Mouse (Mus musculus): ENCODE data around the gene Smim1. TPM values are rescaled to one million over a fixed set of nuclear protein-coding genes. Genes with fewer than 3 reads are reported as not detected.

Gene Smim1
- 8.5 and 10.5 TPM in 2 replicates for polyA plus RNA-seq (2014; fragmentation: Nextera tagmentation; extraction: Ambion mirVana)

- ATAC-seq (ENCODE audit: insufficient read depth, low FRiP score, low TSS enrichment), result no peak; the same call in 1 of the 2 replicates
- 3% methylated on average over 29 of the region's 33 CpGs for WGBS
Observed at GRCm38 (mm10) chr4:154025641-154026440, at the start of gene Smim1. TSS of gene Smim1 (minus strand) at chr4:154026230.

GRCm38 (mm10) chr4:154071941-154072340, 45.9 kb upstream of the Smim1 start:
- Histone ChIP-seq H3K36me3 (ENCODE audit: control insufficient read depth, insufficient read depth, low read length) (no peaks in the 10 kb centered on the region), H3K4me3 (ENCODE audit: low read depth, low read length) (no peak overlapping the region), H3K27ac (ENCODE audit: low read depth, low read length) (no peak overlapping the region), H3K27me3 (ENCODE audit: control insufficient read depth, insufficient read depth, low read length) (peaks cover 20% of the 10 kb centered on the region), H3K4me1 (ENCODE audit: control insufficient read depth, insufficient read depth, low read length) (no peaks in the 10 kb centered on the region), H3K9me3 (ENCODE audit: control insufficient read depth, low read length) (no peaks in the 10 kb centered on the region), H3K4me2 (ENCODE audit: low read depth) (no peak overlapping the region), H3K9ac (ENCODE audit: low read length) (no peak overlapping the region)
- ATAC-seq (ENCODE audit: insufficient read depth, low FRiP score, low TSS enrichment) (no peak), DNase-seq (ENCODE audit: low spot score) (no peak)
- WGBS, result 16% methylated on average over 15 of the region's 16 CpGs

More at GRCm38 (mm10) chr4:154025641-154026440, at the start of gene Smim1:
- Histone ChIP-seq H3K27me3 (ENCODE audit: control insufficient read depth, insufficient read depth, low read length) (0 out of 2 replicates have a peak, but pooled peaks cover 7% of the 10 kb centered on the region), H3K27ac (ENCODE audit: low read depth, low read length) (no peak within 1 kb of the TSS), H3K4me2 (ENCODE audit: low read depth) (peak within 1 kb of the TSS; percentile 41), H3K4me3 (ENCODE audit: low read depth, low read length) (peak within 1 kb of the TSS; percentile 25), H3K4me1 (ENCODE audit: control insufficient read depth, insufficient read depth, low read length) (peaks cover 8% of the 10 kb centered on the region; the same call in 1 of the 2 replicates), H3K9me3 (ENCODE audit: control insufficient read depth, low read length) (no peaks in the 10 kb centered on the region), H3K9ac (ENCODE audit: low read length) (peak within 1 kb of the TSS; percentile 44), H3K36me3 (ENCODE audit: control insufficient read depth, insufficient read depth, low read length) (peaks cover 4% of the 10 kb centered on the region; the same call in 1 of the 2 replicates)
- DNase-seq (ENCODE audit: low spot score), result peak; percentile 68

- 3% methylated on average over 15 of the region's 20 CpGs for WGBS
- Histone ChIP-seq H3K36me3 (ENCODE audit: control insufficient read depth, insufficient read depth, low read length) (no peaks in the 10 kb centered on the region), H3K9me3 (ENCODE audit: control insufficient read depth, low read length) (no peaks in the 10 kb centered on the region), H3K4me2 (ENCODE audit: low read depth) (no peak overlapping the region), H3K27ac (ENCODE audit: low read depth, low read length) (no peak overlapping the region), H3K9ac (ENCODE audit: low read length) (no peak overlapping the region), H3K4me1 (ENCODE audit: control insufficient read depth, insufficient read depth, low read length) (no peaks in the 10 kb centered on the region), H3K27me3 (ENCODE audit: control insufficient read depth, insufficient read depth, low read length) (peaks cover 20% of the 10 kb centered on the region), H3K4me3 (ENCODE audit: low read depth, low read length) (no peak overlapping the region)
- DNase-seq (ENCODE audit: low spot score) (no peak), ATAC-seq (ENCODE audit: insufficient read depth, low FRiP score, low TSS enrichment) (no peak)
Observed at GRCm38 (mm10) chr4:154071521-154071920, 45.5 kb upstream of the Smim1 start.

- Histone ChIP-seq H3K27me3 (ENCODE audit: control insufficient read depth, insufficient read depth, low read length) (peaks cover 20% of the 10 kb centered on the region), H3K4me1 (ENCODE audit: control insufficient read depth, insufficient read depth, low read length) (no peaks in the 10 kb centered on the region), H3K27ac (ENCODE audit: low read depth, low read length) (no peak overlapping the region), H3K4me3 (ENCODE audit: low read depth, low read length) (no peak overlapping the region), H3K9ac (ENCODE audit: low read length) (no peak overlapping the region), H3K4me2 (ENCODE audit: low read depth) (no peak overlapping the region), H3K9me3 (ENCODE audit: control insufficient read depth, low read length) (no peaks in the 10 kb centered on the region), H3K36me3 (ENCODE audit: control insufficient read depth, insufficient read depth, low read length) (no peaks in the 10 kb centered on the region)
- 0% methylated on average over 5 of the region's 5 CpGs for WGBS
- ATAC-seq (ENCODE audit: insufficient read depth, low FRiP score, low TSS enrichment) (no peak), DNase-seq (ENCODE audit: low spot score) (peak; percentile 52)
Observed at GRCm38 (mm10) chr4:154070896-154071295, 44.9 kb upstream of the Smim1 start.

GRCm38 (mm10) chr4:154064827-154065773, 39.1 kb upstream of the Smim1 start:
- H3K9me3 ChIP-seq (ENCODE audit: control insufficient read depth, low read length), result no peaks in the 10 kb centered on the region
- no peaks in the 10 kb centered on the region for H3K4me1 ChIP-seq (ENCODE audit: control insufficient read depth, insufficient read depth, low read length)
- ATAC-seq (ENCODE audit: insufficient read depth, low FRiP score, low TSS enrichment) (no peak), DNase-seq (ENCODE audit: low spot score) (peak; percentile 47)
- no peak overlapping the region for H3K27ac ChIP-seq (ENCODE audit: low read depth, low read length)
- H3K4me2 ChIP-seq (ENCODE audit: low read depth), result no peak overlapping the region
- 65% methylated on average over 14 of the region's 14 CpGs for WGBS
- no peaks in the 10 kb centered on the region for H3K36me3 ChIP-seq (ENCODE audit: control insufficient read depth, insufficient read depth, low read length)
- no peak overlapping the region for H3K4me3 ChIP-seq (ENCODE audit: low read depth, low read length)
- H3K27me3 ChIP-seq (ENCODE audit: control insufficient read depth, insufficient read depth, low read length), result no peaks in the 10 kb centered on the region
- H3K9ac ChIP-seq (ENCODE audit: low read length), result no peak overlapping the region

GRCm38 (mm10) chr4:154057696-154058095, 31.7 kb upstream of the Smim1 start:
- DNase-seq (ENCODE audit: low spot score) (no peak), ATAC-seq (ENCODE audit: insufficient read depth, low FRiP score, low TSS enrichment) (no peak)
- WGBS, result 67% methylated on average over 4 of the region's 4 CpGs
- Histone ChIP-seq H3K4me2 (ENCODE audit: low read depth) (no peak overlapping the region), H3K36me3 (ENCODE audit: control insufficient read depth, insufficient read depth, low read length) (no peaks in the 10 kb centered on the region), H3K4me1 (ENCODE audit: control insufficient read depth, insufficient read depth, low read length) (no peaks in the 10 kb centered on the region), H3K4me3 (ENCODE audit: low read depth, low read length) (no peak overlapping the region), H3K9me3 (ENCODE audit: control insufficient read depth, low read length) (no peaks in the 10 kb centered on the region), H3K27ac (ENCODE audit: low read depth, low read length) (no peak overlapping the region), H3K9ac (ENCODE audit: low read length) (no peak overlapping the region), H3K27me3 (ENCODE audit: control insufficient read depth, insufficient read depth, low read length) (no peaks in the 10 kb centered on the region)

- WGBS, result 56% methylated on average over 2 of the region's 2 CpGs
- no peaks in the 10 kb centered on the region for H3K36me3 ChIP-seq (ENCODE audit: control insufficient read depth, insufficient read depth, low read length)
- no peaks in the 10 kb centered on the region for H3K9me3 ChIP-seq (ENCODE audit: control insufficient read depth, low read length)
- DNase-seq (ENCODE audit: low spot score), result no peak
- no peaks in the 10 kb centered on the region for H3K27me3 ChIP-seq (ENCODE audit: control insufficient read depth, insufficient read depth, low read length)
- H3K9ac ChIP-seq (ENCODE audit: low read length), result no peak overlapping the region
- no peak overlapping the region for H3K27ac ChIP-seq (ENCODE audit: low read depth, low read length)
- no peak for ATAC-seq (ENCODE audit: insufficient read depth, low FRiP score, low TSS enrichment)
- H3K4me3 ChIP-seq (ENCODE audit: low read depth, low read length), result no peak overlapping the region
- no peak overlapping the region for H3K4me2 ChIP-seq (ENCODE audit: low read depth)
- H3K4me1 ChIP-seq (ENCODE audit: control insufficient read depth, insufficient read depth, low read length), result no peaks in the 10 kb centered on the region
Observed at GRCm38 (mm10) chr4:154056661-154057060, 30.6 kb upstream of the Smim1 start.

- no peak overlapping the region for H3K4me2 ChIP-seq (ENCODE audit: low read depth)
- no peak overlapping the region for H3K4me3 ChIP-seq (ENCODE audit: low read depth, low read length)
- no peak for DNase-seq (ENCODE audit: low spot score)
- H3K27me3 ChIP-seq (ENCODE audit: control insufficient read depth, insufficient read depth, low read length), result no peaks in the 10 kb centered on the region
- no peak overlapping the region for H3K27ac ChIP-seq (ENCODE audit: low read depth, low read length)
- WGBS, result 77% methylated on average over 2 of the region's 2 CpGs
- H3K4me1 ChIP-seq (ENCODE audit: control insufficient read depth, insufficient read depth, low read length), result no peaks in the 10 kb centered on the region
- no peak overlapping the region for H3K9ac ChIP-seq (ENCODE audit: low read length)
- no peak for ATAC-seq (ENCODE audit: insufficient read depth, low FRiP score, low TSS enrichment)
- H3K9me3 ChIP-seq (ENCODE audit: control insufficient read depth, low read length), result no peaks in the 10 kb centered on the region
- no peaks in the 10 kb centered on the region for H3K36me3 ChIP-seq (ENCODE audit: control insufficient read depth, insufficient read depth, low read length)
Observed at GRCm38 (mm10) chr4:154056046-154056445, 30.0 kb upstream of the Smim1 start.

All from neural tube, embryonic 11.5 days (tissue).